Mouse (Mus musculus) Muller cell, postnatal 12 days (primary cell): ENCODE data around the gene 2210408I21Rik.
"Not testable (repeated sequence)": the region's sequence is repeated elsewhere in the genome, so short reads cannot be mapped to it uniquely, and the experiment has no call there.

Source experiments
- DNase-seq: peaks from one replicate; pipeline ENCODE4 v3.0.0-alpha.2; 2015; ENCODE audit errors: inconsistent ontology term

Gene 2210408I21Rik

DNA sequence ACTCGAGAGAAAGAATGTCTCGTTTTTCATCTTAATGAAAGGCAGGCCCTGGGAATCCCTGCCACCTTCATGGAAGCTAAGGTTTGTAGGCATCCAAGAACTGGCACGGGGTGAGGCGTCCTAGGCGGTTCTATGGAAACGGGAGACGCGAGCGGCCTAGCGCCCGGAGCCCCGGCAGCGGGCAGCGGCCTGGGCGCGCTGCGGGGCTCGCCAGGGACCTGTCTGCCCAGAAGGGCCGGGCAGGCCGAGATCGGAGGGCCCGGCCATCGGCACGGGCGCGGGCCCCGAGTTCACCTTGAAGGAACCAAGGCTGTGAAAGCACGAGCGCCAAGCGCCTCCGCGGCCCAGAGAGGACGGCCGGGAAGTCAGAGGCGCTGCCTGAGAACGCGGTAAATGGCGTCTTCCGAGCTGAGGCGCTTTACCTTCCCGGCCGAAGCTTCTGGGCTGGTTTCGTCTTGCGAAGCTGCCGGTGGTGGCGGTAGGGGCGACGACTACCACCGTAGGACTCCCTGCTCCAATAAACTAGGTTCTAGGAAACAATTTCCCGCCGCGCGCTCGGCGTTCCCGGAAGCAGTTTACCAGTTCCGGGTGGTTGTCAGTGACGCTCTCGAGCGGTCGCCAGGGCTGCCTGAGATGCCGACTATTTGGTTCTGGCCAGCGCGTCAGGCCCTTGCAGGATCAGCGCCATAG lies at the start of gene 2210408I21Rik, which contains the start of gene Slf1:
Gene 2210408I21Rik, plus strand, starts transcription at position 610 of the 690 bp plus-strand sequence.
Gene Slf1, minus strand, starts transcription at position 543 of the 690 bp plus-strand sequence.
- DNase-seq, result peak; percentile 90

DNA sequence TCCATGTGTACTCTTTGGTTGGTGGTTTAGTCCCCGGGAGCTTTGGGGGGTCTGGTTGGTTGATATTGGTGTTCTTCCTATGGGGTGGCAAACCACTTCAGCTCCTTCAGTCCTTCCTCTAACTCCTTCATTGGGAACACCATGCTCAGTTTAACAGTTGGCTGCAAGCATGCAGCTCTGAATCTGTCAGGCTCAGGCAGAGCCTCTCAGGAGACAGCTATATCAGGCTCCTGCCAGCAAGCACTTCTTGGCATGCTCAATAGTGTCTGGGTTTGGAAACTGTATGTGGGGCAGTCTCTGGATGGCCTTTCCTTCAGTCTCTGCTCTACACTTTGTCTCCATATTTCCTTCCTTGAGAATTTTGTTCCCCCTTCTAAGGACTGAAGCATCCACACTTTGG lies 42.5 kb upstream of the 2210408I21Rik start:
- DNase-seq, result not testable (repeated sequence)

DNA sequence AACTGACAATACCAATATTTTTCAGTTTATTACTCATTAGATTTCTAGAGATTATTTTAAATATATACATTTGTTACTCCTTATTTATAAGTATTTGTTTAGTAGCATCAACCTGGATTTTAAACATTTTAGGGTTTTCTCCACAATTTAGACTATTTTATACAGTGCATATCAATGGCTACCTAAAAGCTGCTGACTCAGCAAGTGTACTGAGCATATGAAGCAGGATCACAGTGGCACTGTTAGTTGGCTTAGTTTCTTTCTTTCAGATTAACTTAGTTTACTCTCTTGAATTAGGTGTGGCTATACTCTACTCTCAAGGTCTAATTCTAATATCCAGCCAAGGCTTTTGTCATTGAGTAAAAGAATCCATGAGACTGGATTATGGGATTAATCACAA lies 27.6 kb upstream of the 2210408I21Rik start:
- DNase-seq, result no peak

DNA sequence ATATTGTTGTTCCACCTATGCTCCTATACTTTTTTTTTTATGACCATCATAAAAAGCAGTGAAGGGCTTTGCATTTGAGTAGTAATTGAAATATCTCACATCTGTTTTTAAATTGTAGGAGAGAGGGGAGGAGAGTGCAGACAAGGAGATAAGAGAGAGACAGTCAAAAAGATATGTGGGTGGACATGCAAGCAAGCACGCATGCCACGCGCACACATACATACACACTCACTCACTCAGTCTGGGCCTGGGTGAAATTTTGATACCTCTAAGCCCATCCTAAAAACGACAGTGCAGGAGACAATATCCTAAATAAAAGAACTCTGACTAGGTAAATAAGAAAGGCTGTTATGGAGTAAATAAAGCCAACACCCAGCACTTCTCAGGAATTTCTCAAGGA lies 16.6 kb upstream of the 2210408I21Rik start:
- no peak for DNase-seq

DNA sequence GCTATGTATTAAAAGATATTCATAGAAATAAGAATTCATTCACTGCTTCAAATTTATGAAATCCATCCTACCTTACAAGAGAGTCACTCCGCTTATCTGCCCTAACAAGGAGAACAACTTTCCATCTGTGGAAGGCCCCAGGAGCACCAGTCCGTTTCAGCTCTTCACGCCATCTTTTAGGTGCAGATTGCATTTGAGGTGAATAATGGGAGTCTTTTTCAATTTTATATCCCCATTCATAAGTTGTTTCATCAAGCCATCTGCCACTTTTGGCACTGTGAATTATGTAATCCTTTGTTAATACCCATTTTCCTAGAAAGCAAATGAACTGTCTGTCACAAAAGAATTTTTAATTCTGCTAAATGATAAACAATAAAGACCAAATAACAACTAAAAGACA lies 10.2 kb upstream of the 2210408I21Rik start:
- DNase-seq, result no peak

DNA sequence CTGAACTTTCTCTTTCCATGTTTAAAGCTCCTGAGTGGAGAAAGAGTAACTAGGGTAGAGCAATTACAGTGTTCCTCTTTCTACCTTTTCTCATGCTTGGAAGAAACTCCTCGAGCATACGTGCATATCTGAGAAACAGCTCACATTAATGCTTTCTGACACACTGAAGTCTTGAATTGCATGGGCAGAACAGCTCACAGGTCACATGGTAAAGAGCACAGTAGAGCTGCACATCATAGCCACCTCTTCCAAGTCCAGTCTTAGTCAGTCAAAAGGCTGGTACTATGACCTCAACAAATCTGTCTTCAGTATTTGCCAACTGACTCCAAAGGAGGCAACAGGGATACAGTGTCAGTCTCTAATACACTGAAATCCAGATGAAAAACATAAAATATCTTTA lies 7.1 kb upstream of the 2210408I21Rik start:
- peak; percentile 14 for DNase-seq

DNA sequence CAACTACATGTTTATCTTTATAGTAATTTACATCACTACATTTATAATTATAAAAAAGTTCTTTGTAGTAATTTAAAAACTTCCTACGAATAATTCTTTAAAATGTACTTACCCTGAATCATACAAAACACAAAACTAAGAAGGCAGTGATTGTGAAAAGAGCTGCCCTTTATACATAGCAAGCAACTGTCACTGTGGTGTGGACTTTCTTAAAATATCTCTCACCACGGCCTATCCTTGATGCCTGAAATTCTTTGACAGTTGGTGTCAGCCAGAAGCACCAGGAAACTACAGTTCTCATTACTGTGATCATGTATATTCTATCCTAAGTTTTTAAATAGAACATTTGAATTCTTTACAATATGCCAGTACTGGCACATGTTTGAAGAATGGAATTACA lies 4.2 kb upstream of the 2210408I21Rik start:
- DNase-seq, result no peak

DNA sequence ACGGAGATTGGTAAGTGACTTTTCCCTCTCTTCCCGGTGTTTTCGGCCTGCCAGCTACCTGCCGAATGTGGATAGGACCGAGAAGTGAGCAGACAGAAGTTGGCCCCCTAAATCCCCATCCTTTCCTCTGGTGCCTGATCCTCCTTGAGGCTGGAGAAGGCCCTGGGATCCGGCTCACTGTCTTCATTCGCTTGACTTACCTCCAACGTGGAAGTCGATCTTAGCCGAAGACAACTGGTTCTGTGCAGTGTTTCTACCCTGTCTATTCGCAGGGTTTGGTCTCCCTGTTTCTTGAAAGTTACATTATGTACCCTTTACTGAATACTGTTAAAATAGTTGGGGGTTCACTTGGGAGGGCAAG lies 261 bp downstream of the 2210408I21Rik start:
- no peak for DNase-seq

DNA sequence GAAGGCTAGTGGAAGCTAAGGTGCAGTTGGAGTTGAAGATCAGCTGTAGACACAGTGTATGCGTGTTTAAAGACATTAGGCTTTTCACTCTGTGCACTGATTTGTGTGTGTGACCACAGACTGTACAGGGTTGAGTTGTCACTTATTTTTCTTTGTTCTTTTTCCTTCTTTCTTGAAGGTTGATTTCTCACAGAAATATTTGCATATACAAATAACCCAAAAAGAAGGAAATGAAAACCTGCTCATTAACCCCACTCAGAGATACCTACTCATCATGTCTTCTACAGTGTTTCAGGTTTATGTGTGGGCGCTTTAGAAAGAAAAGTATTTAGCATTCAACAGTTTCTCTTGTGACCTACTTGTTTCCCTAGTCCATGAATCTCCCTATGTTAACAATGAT lies 5.5 kb downstream of the 2210408I21Rik start:
- no peak for DNase-seq

DNA sequence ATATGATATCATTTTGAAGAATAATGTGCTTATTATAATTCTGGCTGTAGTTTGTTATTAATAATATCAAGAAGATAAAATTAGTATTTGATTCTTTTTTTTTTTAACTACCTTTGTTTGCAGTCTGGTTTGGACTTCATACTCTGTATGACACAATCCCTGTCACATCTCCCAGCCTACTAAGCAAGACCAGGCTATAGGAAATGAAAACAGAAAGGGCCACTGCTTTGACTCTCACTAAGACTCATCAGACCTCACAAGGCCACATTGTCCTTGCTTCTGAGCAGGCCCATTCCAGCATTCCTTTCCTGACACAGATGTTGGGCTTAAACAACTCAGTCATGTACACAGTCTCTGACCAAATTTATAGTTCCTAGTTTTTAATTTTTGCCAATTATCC lies 42.6 kb downstream of the 2210408I21Rik start:
- DNase-seq, result no peak

DNA sequence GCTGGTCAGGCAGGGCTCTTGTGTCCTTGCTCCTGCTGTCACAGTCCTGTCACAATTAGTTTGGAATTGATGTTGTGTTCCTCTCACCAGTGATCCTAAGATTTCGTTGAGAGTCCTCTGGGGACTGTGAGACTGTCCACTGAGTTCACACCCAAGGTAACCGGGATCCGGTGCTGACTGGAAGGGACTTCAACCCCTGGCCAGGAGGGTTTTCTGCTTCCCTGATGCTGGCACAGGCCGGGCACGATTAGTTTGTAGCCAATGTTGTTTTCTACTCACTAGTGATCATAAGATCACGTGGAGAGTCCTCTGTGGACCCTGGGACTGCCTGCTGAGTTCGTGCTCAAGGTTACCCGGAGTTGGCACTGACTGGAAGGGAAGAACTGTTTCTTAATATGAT lies 55.3 kb downstream of the 2210408I21Rik start:
- DNase-seq, result no peak

DNA sequence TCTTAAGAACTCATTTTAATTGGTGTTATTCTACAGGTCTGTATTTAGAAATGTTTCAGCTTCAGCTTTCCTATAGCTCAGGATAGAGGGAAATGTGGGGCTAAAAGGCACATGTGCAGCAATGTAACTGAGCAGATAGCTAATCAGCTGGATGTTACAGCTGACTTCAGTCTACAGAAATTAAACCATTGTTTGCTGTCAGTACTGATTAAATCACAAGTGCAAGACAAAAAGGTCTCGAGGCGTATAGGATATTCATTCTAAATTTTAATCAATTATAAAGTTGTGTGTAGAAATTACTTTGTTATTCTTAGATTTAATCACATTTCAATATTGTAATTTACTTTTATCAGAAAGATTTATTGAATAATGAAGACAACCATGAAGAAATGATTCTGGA lies 56.9 kb downstream of the 2210408I21Rik start:
- DNase-seq, result no peak

DNA sequence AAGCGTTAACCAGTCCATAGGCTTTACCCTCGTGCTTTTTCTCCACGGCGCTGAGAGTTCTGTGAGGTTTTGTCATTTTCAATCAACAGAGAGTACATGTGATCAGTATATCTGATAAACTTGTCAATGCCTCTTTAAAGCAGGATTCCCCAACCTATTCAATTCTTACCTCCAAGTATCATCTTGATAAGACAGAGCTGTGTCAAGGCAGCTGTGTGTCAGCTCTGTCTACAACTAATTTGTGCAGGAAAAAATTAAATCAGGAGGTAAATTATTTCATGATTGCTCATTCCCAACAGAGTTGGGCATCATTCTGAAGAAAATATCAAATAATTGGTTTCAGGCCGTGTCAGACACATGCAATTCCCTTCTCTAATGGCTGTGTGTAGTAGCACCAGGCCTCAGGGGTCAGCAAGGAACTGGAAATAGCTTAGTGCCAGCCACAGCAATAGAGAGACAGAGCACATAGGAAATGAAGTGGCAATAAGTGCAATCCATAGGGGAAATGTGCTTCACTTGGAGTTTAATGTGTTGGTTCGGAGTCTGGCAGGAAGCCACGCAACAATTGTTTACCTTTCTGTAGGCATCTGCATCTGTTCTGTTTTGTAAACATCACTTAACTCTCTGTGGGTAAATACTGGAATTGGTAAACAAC lies 73.6 kb downstream of the 2210408I21Rik start:
- DNase-seq, result no peak

DNA sequence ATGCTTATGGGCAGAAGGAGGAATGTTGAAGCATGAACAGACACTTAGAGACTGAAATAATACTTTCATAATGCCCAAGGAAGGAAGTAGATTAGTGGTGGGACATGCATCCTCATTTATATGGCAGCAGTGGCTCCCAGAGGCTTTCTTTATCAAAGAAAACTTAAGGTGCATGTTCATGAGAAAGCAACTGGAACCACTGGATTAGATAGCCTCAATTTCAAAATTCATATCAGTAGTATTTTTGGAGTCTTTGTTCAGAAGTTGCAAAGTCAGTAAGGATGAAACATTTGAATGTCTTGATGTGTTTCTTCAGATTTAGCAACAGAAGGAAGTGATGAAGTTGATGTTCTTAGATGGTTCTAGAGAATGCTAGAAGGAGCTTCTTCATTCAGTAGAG lies 77.9 kb downstream of the 2210408I21Rik start:
- DNase-seq, result no peak

DNA sequence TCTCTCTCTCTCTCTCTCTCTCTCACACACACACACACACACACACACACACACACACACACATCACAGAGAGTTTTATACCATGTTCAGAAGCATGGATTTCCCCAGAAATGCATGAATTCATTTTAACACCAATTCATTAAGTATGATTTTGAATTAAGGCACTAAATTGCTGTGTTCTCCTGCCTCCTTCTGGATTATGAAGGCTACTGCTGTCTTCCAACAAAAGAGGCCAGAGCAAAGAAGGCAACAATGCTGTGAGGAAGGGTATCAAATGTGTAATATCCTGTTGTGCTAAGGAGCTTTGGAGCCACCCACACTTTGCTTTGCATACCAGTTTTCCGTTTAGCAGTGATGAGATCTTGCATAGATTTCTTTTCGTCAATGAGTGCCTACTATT lies 80.1 kb downstream of the 2210408I21Rik start:
- DNase-seq, result peak; percentile 11

DNA sequence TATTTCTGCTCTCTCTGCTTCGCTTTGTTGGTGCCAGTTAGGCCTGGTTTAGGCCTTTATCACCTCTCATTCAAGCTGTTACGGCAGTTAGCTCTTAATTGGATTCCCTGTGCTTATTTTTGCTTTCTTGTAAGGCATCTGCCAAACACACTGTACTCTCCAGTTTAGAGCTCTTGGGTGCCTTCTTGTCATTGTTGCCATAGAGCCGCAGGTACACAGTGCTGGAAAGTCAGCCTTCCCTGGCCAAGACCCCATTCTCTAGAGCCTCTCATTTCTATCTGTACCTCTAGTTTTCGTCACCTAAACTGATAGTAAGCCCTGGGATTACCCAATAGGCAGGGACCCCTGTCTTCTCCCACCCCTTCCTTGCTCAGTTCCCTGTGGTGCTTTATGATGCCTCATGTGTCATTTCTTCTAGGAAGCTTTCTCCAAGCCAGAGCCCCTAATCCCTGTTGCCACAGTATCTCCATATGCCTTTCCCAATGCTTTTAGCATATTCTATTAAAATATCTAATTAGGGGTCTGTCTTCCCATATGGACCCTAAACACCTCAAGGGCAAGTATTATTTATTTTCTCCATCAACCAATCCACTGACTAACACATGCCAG lies 82.4 kb downstream of the 2210408I21Rik start:
- DNase-seq, result no peak

DNA sequence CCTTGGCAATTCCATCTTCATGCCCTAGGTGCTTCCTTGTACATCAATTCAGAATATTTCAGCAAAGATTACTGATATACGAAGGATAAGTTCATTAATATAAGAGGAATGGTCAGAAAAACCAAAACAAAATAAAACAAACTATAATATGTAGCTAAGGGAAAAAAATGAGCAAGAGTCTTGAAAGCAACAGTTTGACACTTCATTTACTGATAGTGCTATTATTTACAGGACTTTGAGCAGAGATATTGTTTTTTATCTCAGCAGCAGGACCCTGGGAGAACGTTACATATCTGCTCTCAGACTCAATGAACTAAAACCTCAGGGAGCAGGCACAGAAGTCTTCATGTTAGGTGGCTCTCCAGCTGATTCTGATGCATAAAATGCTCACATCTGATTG lies 85.7 kb downstream of the 2210408I21Rik start:
- no peak for DNase-seq

DNA sequence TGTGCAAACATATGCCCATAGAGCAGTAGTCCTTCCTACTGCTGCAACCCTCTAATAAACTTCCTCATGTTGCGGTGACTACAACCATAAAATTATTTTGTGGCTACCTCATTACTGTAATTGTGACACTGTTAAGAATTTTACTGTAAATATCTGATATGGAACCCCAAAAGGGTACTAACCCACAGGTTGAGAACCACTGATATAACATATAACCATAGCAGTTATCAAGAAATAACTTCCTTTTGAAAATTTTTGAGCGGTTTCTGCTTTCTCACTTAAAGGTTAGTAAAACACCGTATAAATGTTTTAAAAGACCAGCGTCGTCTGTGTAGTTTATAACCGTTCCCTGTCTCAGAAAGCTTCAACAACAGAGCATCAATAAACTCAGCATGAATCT lies 121.2 kb downstream of the 2210408I21Rik start:
- no peak for DNase-seq

DNA sequence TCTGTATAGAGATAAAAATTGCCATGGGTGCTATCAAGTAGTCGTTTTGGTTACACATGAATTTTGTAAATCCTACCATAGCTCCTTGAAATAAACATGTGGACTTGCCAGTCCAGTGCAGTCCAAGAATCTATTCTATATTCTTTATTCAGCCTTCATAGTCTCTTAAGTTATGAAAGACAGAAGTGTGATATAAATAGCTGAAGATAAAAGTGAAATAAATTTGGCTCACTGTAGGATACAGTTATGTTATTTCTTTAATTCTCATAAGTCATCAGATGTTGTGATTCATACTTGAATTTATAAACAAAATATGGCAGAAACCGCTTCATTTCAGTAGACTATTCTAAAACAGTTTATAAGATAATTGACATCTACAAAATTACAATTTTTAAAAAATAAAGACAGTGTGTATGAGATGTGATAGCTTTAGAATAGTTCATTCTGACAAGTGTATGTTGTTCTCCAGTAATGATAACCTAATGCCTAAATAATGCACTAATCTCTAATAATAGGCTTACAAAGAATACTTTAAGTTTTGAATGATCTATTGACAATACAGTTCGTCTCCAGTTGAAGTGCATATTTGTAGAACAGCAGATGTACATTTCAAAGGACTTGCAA lies 127.5 kb downstream of the 2210408I21Rik start:
- no peak for DNase-seq

DNA sequence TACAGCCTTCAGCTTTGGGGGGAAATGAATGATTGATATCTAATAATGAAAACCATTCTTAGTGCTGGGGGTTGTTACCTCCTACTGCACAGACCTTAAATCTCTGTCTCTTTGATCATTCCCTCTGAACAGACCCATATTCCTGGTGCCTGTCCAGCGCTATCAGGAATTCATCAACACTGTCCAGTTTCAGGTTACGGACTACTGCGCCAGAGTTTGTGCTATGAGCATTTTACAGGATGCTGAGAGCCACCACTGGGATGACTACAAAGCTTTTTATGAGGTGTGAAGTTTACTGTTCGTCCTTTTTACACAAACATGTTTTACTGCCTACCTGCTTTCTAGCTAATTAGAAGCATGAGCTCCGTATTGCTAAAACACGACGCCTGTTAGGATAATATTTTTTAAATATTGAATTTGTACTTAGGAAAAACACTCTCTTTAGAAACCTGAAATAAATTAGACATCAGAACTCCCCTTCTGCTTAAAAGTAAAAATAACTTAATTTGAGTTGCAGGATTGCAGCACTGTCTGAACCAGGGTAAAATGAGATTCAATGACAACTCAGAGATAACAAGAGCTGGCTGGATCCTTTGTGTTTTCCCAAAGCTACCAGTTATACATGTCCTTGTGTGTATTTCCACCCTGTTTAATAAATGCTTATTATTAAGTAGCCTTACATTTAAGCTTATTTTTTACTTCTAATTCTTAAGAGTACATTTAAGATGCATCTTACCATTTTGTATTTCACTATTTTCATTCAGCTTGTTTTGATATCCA lies 128.2 kb downstream of the 2210408I21Rik start:
- DNase-seq, result no peak

DNA sequence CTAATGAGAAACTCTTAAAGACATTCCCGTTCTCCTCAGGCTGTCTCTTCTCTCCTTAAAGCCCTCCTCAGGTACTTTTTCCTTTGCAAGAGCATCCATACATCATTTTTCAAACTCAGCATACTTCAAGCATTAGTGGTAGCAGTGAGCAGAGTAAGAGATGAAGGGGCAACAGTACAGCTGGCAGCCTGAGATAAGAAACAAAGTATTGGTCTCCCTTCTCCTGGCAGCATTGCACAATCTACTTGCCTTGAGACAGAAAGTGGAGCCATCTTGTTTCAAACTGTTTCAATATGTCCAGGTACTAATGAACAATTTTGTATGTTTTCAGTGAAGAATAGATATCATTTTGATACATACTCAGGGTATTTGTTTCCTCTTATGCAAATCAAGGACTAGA lies 129.1 kb downstream of the 2210408I21Rik start:
- DNase-seq, result no peak
